Mouse (Mus musculus): Measurements from ENCODE around the gene Pdlim5. TPM values are rescaled to one million over a fixed set of nuclear protein-coding genes. Genes with fewer than 3 reads are reported as not detected.

Gene Pdlim5
- polyA plus RNA-seq (2015; fragmentation: Nextera tagmentation; extraction: Ambion mirVana) = 9.4 and 11.5 TPM in 2 replicates

GRCm38 (mm10) chr3:142395520-142396193 is at the start of gene Pdlim5:
Pdlim5 (minus strand) TSS chr3:142395696.
- Histone ChIP-seq H3K27me3 (ENCODE audit: insufficient read depth, low read length) (no peaks in the 10 kb centered on the region), H3K27ac (ENCODE audit: low read depth) (peak within 1 kb of the TSS; percentile 95), H3K36me3 (replicated peaks; ENCODE audit: insufficient read depth, low read length) (no peaks in the 10 kb centered on the region), H3K9ac (replicated peaks) (peak within 1 kb of the TSS; percentile 83), H3K9me3 (ENCODE audit: low read length) (no peaks in the 10 kb centered on the region), H3K4me3 (ENCODE audit: low read depth, low read length) (peak within 1 kb of the TSS; percentile 85), H3K4me1 (ENCODE audit: insufficient read depth) (peaks cover 6% of the 10 kb centered on the region; the same call in 1 of the 2 replicates), H3K4me2 (ENCODE audit: low read depth, low read length) (peak within 1 kb of the TSS; percentile 83)
- DNase-seq = peak; percentile 95
- ATAC-seq = peak; percentile 94
- WGBS (ENCODE audit: insufficient replicate concordance) = under 1% methylated on average over 45 of the region's 46 CpGs
- TF ChIP-seq EP300 (IDR thresholded peaks at IDR 0.05; ENCODE audit: low read depth) = no peak
- 0 out of 2 replicates have a peak, but pooled peaks have one; percentile 4 for TF ChIP-seq CTCF (IDR thresholded peaks at IDR 0.05; ENCODE audit: low read depth)

- Histone ChIP-seq H3K27me3 (ENCODE audit: insufficient read depth, low read length) (no peaks in the 10 kb centered on the region), H3K9me3 (ENCODE audit: low read length) (no peaks in the 10 kb centered on the region), H3K4me2 (ENCODE audit: low read depth, low read length) (no peak overlapping the region), H3K4me3 (ENCODE audit: low read depth, low read length) (no peak overlapping the region), H3K27ac (ENCODE audit: low read depth) (no peak overlapping the region), H3K4me1 (ENCODE audit: insufficient read depth) (no peaks in the 10 kb centered on the region), H3K9ac (replicated peaks) (no peak overlapping the region), H3K36me3 (replicated peaks; ENCODE audit: insufficient read depth, low read length) (no peaks in the 10 kb centered on the region)
- DNase-seq = no peak
- ATAC-seq = no peak
- TF ChIP-seq CTCF (IDR thresholded peaks at IDR 0.05; ENCODE audit: low read depth) (no peak), EP300 (IDR thresholded peaks at IDR 0.05; ENCODE audit: low read depth) (no peak)
- WGBS (ENCODE audit: insufficient replicate concordance) = 40% methylated on average over 4 of the region's 4 CpGs
Measured at GRCm38 (mm10) chr3:142443710-142444043, 48.2 kb upstream of the Pdlim5 start.

GRCm38 (mm10) chr3:142443006-142443709 is 47.7 kb upstream of the Pdlim5 start:
- WGBS (ENCODE audit: insufficient replicate concordance) = 4% methylated on average over 12 of the region's 12 CpGs
- no peaks in the 10 kb centered on the region for H3K27me3 ChIP-seq (ENCODE audit: insufficient read depth, low read length)
- H3K9ac ChIP-seq (replicated peaks) = 0 out of 2 replicates have a peak overlapping the region, but pooled peaks have one; percentile 0
- H3K4me3 ChIP-seq (ENCODE audit: low read depth, low read length) = peak overlapping the region; percentile 13
- DNase-seq = peak; percentile 88
- H3K4me1 ChIP-seq (ENCODE audit: insufficient read depth) = no peaks in the 10 kb centered on the region
- H3K9me3 ChIP-seq (ENCODE audit: low read length) = no peaks in the 10 kb centered on the region
- peak overlapping the region; percentile 62 for H3K4me2 ChIP-seq (ENCODE audit: low read depth, low read length)
- ATAC-seq = peak; percentile 88
- no peak overlapping the region for H3K27ac ChIP-seq (ENCODE audit: low read depth)
- H3K36me3 ChIP-seq (replicated peaks; ENCODE audit: insufficient read depth, low read length) = no peaks in the 10 kb centered on the region
- TF ChIP-seq CTCF (IDR thresholded peaks at IDR 0.05; ENCODE audit: low read depth) = peak; percentile 86
- no peak for TF ChIP-seq EP300 (IDR thresholded peaks at IDR 0.05; ENCODE audit: low read depth)

GRCm38 (mm10) chr3:142442161-142442560 is 46.7 kb upstream of the Pdlim5 start:
- no peak overlapping the region for H3K4me2 ChIP-seq (ENCODE audit: low read depth, low read length)
- no peaks in the 10 kb centered on the region for H3K36me3 ChIP-seq (replicated peaks; ENCODE audit: insufficient read depth, low read length)
- WGBS (ENCODE audit: insufficient replicate concordance) = 70% methylated on average over 7 of the region's 7 CpGs
- no peak for TF ChIP-seq EP300 (IDR thresholded peaks at IDR 0.05; ENCODE audit: low read depth)
- no peak for TF ChIP-seq CTCF (IDR thresholded peaks at IDR 0.05; ENCODE audit: low read depth)
- H3K4me1 ChIP-seq (ENCODE audit: insufficient read depth) = no peaks in the 10 kb centered on the region
- no peak overlapping the region for H3K27ac ChIP-seq (ENCODE audit: low read depth)
- no peak for DNase-seq
- H3K27me3 ChIP-seq (ENCODE audit: insufficient read depth, low read length) = no peaks in the 10 kb centered on the region
- ATAC-seq = no peak
- H3K4me3 ChIP-seq (ENCODE audit: low read depth, low read length) = no peak overlapping the region
- no peak overlapping the region for H3K9ac ChIP-seq (replicated peaks)
- H3K9me3 ChIP-seq (ENCODE audit: low read length) = no peaks in the 10 kb centered on the region

- Histone ChIP-seq H3K27ac (ENCODE audit: low read depth) (no peak overlapping the region), H3K36me3 (replicated peaks; ENCODE audit: insufficient read depth, low read length) (no peaks in the 10 kb centered on the region), H3K9ac (replicated peaks) (no peak overlapping the region), H3K4me3 (ENCODE audit: low read depth, low read length) (no peak overlapping the region), H3K4me1 (ENCODE audit: insufficient read depth) (peaks cover 3% of the 10 kb centered on the region; the same call in 1 of the 2 replicates), H3K9me3 (ENCODE audit: low read length) (no peaks in the 10 kb centered on the region), H3K27me3 (ENCODE audit: insufficient read depth, low read length) (no peaks in the 10 kb centered on the region), H3K4me2 (ENCODE audit: low read depth, low read length) (no peak overlapping the region)
- TF ChIP-seq EP300 (IDR thresholded peaks at IDR 0.05; ENCODE audit: low read depth) (no peak), CTCF (IDR thresholded peaks at IDR 0.05; ENCODE audit: low read depth) (no peak)
- DNase-seq (no peak), ATAC-seq (no peak)
- WGBS (ENCODE audit: insufficient replicate concordance) = 36% methylated on average over 5 of the region's 5 CpGs
Measured at GRCm38 (mm10) chr3:142441142-142441541, 45.6 kb upstream of the Pdlim5 start.

GRCm38 (mm10) chr3:142440191-142440590 is 44.7 kb upstream of the Pdlim5 start:
- no peak overlapping the region for H3K4me3 ChIP-seq (ENCODE audit: low read depth, low read length)
- H3K9me3 ChIP-seq (ENCODE audit: low read length) = no peaks in the 10 kb centered on the region
- no peak for ATAC-seq
- no peak for TF ChIP-seq EP300 (IDR thresholded peaks at IDR 0.05; ENCODE audit: low read depth)
- TF ChIP-seq CTCF (IDR thresholded peaks at IDR 0.05; ENCODE audit: low read depth) = no peak
- DNase-seq = no peak
- H3K9ac ChIP-seq (replicated peaks) = no peak overlapping the region
- H3K36me3 ChIP-seq (replicated peaks; ENCODE audit: insufficient read depth, low read length) = no peaks in the 10 kb centered on the region
- H3K27me3 ChIP-seq (ENCODE audit: insufficient read depth, low read length) = no peaks in the 10 kb centered on the region
- H3K4me1 ChIP-seq (ENCODE audit: insufficient read depth) = peaks cover 3% of the 10 kb centered on the region; the same call in 1 of the 2 replicates
- H3K4me2 ChIP-seq (ENCODE audit: low read depth, low read length) = no peak overlapping the region
- no peak overlapping the region for H3K27ac ChIP-seq (ENCODE audit: low read depth)
- 34% methylated on average over 4 of the region's 4 CpGs for WGBS (ENCODE audit: insufficient replicate concordance)

Data from liver, postnatal 0 days (tissue).